Mouse (Mus musculus) liver, embryonic 13.5 days (tissue): ENCODE measurements around the gene Gm21822. TPM values are rescaled to one million over a fixed set of nuclear protein-coding genes. Genes with fewer than 3 reads are reported as not detected.
"Not testable (repeated sequence)": the region's sequence is repeated elsewhere in the genome, so short reads cannot be mapped to it uniquely, and the experiment has no call there.

ENCODE experiments used
- ATAC-seq: fragments of 200-750 bp; cut with Nextera tagmentation; 2 replicates; pipeline ENCODE4 v1.8.0; 2017; ENCODE audit warnings: low read depth, mild to moderate bottlenecking, moderate number of reproducible peaks, moderate library complexity
- DNase-seq: peaks from one replicate; pipeline ENCODE4 v3.0.0; 2022
- H3K27ac ChIP-seq: fragments of 300-500 bp; sonication (generic); 2 replicates; pipeline ENCODE4 v1.5.1; 2015; ENCODE audit warnings: moderate library complexity, mild to moderate bottlenecking, inconsistent platforms
- H3K27me3 ChIP-seq: fragments of 300-500 bp; sonication (generic); 2 replicates; pipeline ENCODE4 v1.6.1; 2015; ENCODE audit warnings: mild to moderate bottlenecking, inconsistent platforms
- H3K36me3 ChIP-seq: fragments of 300-500 bp; sonication (generic); 2 replicates; pipeline ENCODE4 v1.6.1; 2015; ENCODE audit warnings: mild to moderate bottlenecking, inconsistent platforms
- H3K4me1 ChIP-seq: fragments of 300-500 bp; sonication (generic); replicated peaks from 2 replicates; pipeline ENCODE4 v1.6.1; 2015; ENCODE audit warnings: inconsistent platforms
- H3K4me2 ChIP-seq: fragments of 300-500 bp; sonication (generic); 2 replicates; pipeline ENCODE4 v1.6.1; 2015; ENCODE audit warnings: inconsistent platforms, mild to moderate bottlenecking, moderate library complexity
- H3K4me3 ChIP-seq: fragments of 300-500 bp; sonication (generic); replicated peaks from 2 replicates; pipeline ENCODE4 v1.5.1; 2015; ENCODE audit warnings: mild to moderate bottlenecking, inconsistent platforms
- H3K9ac ChIP-seq: fragments of 300-500 bp; sonication (generic); 2 replicates; pipeline ENCODE4 v1.6.1; 2015; ENCODE audit warnings: mild to moderate bottlenecking, inconsistent platforms
- H3K9me3 ChIP-seq: fragments of 300-500 bp; sonication (generic); replicated peaks from 2 replicates; pipeline ENCODE4 v1.6.1; 2016; ENCODE audit warnings: inconsistent platforms
- WGBS: fragments of 180-500 bp; shearing (Covaris S2); methylation state at CpG from one replicate; pipeline ENCODE4 v1.1.7; 2015; ENCODE audit not compliant: insufficient replicate concordance; 5-methylcytosine and 5-hydroxymethylcytosine counted together
- polyA plus RNA-seq: library from polyadenylated mRNA; unstranded; fragments of >200 nt; fragmentation: Nextera tagmentation; extraction: Ambion mirVana; gene quantifications from 2 replicates; pipeline ENCODE4 v1.2.1, GENCODE M21; 2015

Gene Gm21822
- not detected in 2 replicates for polyA plus RNA-seq

- H3K4me3 ChIP-seq, H3K9ac ChIP-seq, H3K27ac ChIP-seq, H3K4me2 ChIP-seq, DNase-seq, ATAC-seq, H3K36me3 ChIP-seq, H3K4me1 ChIP-seq, H3K9me3 ChIP-seq, H3K27me3 ChIP-seq: not testable (repeated sequence)
- no CpG with 5 or more reads among the region's 3 CpGs for WGBS
Measured at GRCm38 (mm10) chrY:18654182-18654581, at the start of gene Gm21822. Gene Gm21822, plus strand, starts transcription at chrY:18654482.
